Mouse (Mus musculus) stomach, embryonic 14.5 days (tissue): ENCODE measurements at regions not wholly inside any gene's neighbourhood (a gene's known extent, or its start where the extent isn't known, plus 50 kb on each side); places are given as distances from the start of the nearest gene placed in this dataset.

ENCODE experiments used
- ATAC-seq: fragments of 200-750 bp; cut with Nextera tagmentation; 2 replicates; pipeline ENCODE4 v1.8.0; 2017; ENCODE audit warnings: low read depth, moderate TSS enrichment; ENCODE audit not compliant: insufficient number of reproducible peaks, insufficient read depth, low FRiP score
- H3K27ac ChIP-seq: fragments of 300-500 bp; sonication (generic); 2 replicates; pipeline ENCODE4 v1.5.1; 2014; ENCODE audit warnings: mild to moderate bottlenecking, low read length, moderate library complexity, mixed read lengths
- H3K27me3 ChIP-seq: fragments of 300-500 bp; sonication (generic); 2 replicates; pipeline ENCODE4 v1.6.1; 2014; ENCODE audit warnings: low read length, control low read depth, mixed read lengths; ENCODE audit not compliant: control insufficient read depth, insufficient read depth
- H3K36me3 ChIP-seq: fragments of 300-500 bp; sonication (generic); 2 replicates; pipeline ENCODE4 v1.6.1; 2014; ENCODE audit warnings: mild to moderate bottlenecking, control low read depth, low read length, moderate library complexity, mixed read lengths; ENCODE audit not compliant: control insufficient read depth, insufficient read depth
- H3K4me1 ChIP-seq: fragments of 300-500 bp; sonication (generic); 2 replicates; pipeline ENCODE4 v1.6.1; 2014; ENCODE audit warnings: low read length, control low read depth, mixed read lengths; ENCODE audit not compliant: control insufficient read depth, insufficient read depth
- H3K4me2 ChIP-seq: fragments of 300-500 bp; sonication (generic); replicated peaks from 2 replicates; pipeline ENCODE4 v1.6.1; 2014; ENCODE audit warnings: low read depth, low read length, control low read depth
- H3K4me3 ChIP-seq: fragments of 300-500 bp; sonication (generic); 2 replicates; pipeline ENCODE4 v1.5.1; 2014; ENCODE audit warnings: low read depth, low read length, control low read depth
- H3K9ac ChIP-seq: fragments of 300-500 bp; sonication (generic); replicated peaks from 2 replicates; pipeline ENCODE4 v1.6.1; 2014; ENCODE audit warnings: low read depth, mild to moderate bottlenecking, control low read depth, low read length, moderate library complexity, mixed read lengths
- H3K9me3 ChIP-seq: fragments of 300-500 bp; sonication (generic); 2 replicates; pipeline ENCODE4 v1.6.1; 2016; ENCODE audit warnings: low read depth, low read length, control low read depth; ENCODE audit not compliant: control insufficient read depth
- WGBS: fragments of 180-500 bp; shearing (Covaris S2); extraction: QIAGEN DNeasy Blood & Tissue Kit; methylation state at CpG from one replicate; pipeline ENCODE4 v1.1.7; 2014; 5-methylcytosine and 5-hydroxymethylcytosine counted together

- Histone ChIP-seq H3K4me2 (no peak overlapping the region), H3K36me3 (no peaks in the 10 kb centered on the region), H3K27me3 (no peaks in the 10 kb centered on the region), H3K4me3 (no peak overlapping the region), H3K27ac (no peak overlapping the region), H3K9ac (no peak overlapping the region), H3K4me1 (no peaks in the 10 kb centered on the region), H3K9me3 (no peaks in the 10 kb centered on the region)
- 91% methylated on average over 3 of the region's 3 CpGs for WGBS
- no peak for ATAC-seq
These were observed 180.9 kb downstream of the Edem1 start for GRCm38 (mm10) chr6:109009364-109009763.

- ATAC-seq, result no peak
- H3K27ac ChIP-seq, result no peak overlapping the region
- H3K9me3 ChIP-seq, result no peaks in the 10 kb centered on the region
- H3K4me2 ChIP-seq, result no peak overlapping the region
- H3K4me3 ChIP-seq, result no peak overlapping the region
- WGBS, result 81% methylated on average over 4 of the region's 4 CpGs
- no peaks in the 10 kb centered on the region for H3K36me3 ChIP-seq
- no peaks in the 10 kb centered on the region for H3K4me1 ChIP-seq
- no peaks in the 10 kb centered on the region for H3K27me3 ChIP-seq
- no peak overlapping the region for H3K9ac ChIP-seq
These were observed 181.4 kb downstream of the Edem1 start for GRCm38 (mm10) chr6:109009793-109010192.

- no peak overlapping the region for H3K9ac ChIP-seq
- H3K4me1 ChIP-seq, result no peaks in the 10 kb centered on the region
- H3K9me3 ChIP-seq, result no peaks in the 10 kb centered on the region
- no peaks in the 10 kb centered on the region for H3K36me3 ChIP-seq
- no peak overlapping the region for H3K4me2 ChIP-seq
- no peaks in the 10 kb centered on the region for H3K27me3 ChIP-seq
- no peak overlapping the region for H3K4me3 ChIP-seq
- no peak overlapping the region for H3K27ac ChIP-seq
- no peak for ATAC-seq
- WGBS, result 91% methylated on average over 2 of the region's 2 CpGs
These were observed 191.3 kb downstream of the Edem1 start for GRCm38 (mm10) chr6:109019731-109020130.
